Mouse (Mus musculus) brown adipose tissue, adult 24 weeks (tissue): ENCODE measurements around the gene Rasgrp3. TPM values are rescaled to one million over a fixed set of nuclear protein-coding genes. Genes with fewer than 3 reads are reported as not detected.

Experiments
- H3K27ac ChIP-seq: fragments of 200-500 bp; replicated peaks from 2 replicates; pipeline ENCODE4 v1.5.1; 2012; ENCODE audit warnings: low read depth, mild to moderate bottlenecking, low read length
- H3K4me1 ChIP-seq: fragments of 200-500 bp; 2 replicates; pipeline ENCODE4 v1.6.1; 2012; ENCODE audit warnings: low read length, mixed read lengths; ENCODE audit not compliant: control insufficient read depth, insufficient read depth, insufficient read length
- H3K4me3 ChIP-seq: fragments of 200-500 bp; 2 replicates; pipeline ENCODE4 v1.5.1; 2012; ENCODE audit warnings: low read depth, mild to moderate bottlenecking, low read length, moderate library complexity; ENCODE audit not compliant: insufficient read depth
- polyA plus RNA-seq: library from polyadenylated mRNA; stranded (reverse); fragments of >200 nt; gene quantifications from 2 replicates; pipeline ENCODE4 v1.2.4, GENCODE M21; 2012; ENCODE audit not compliant: missing spikeins, insufficient read depth, insufficient read length

Gene Rasgrp3
- 5.4 and 7.1 TPM in 2 replicates for polyA plus RNA-seq

- H3K27ac ChIP-seq = peak within 1 kb of the TSS; percentile 99
- H3K4me3 ChIP-seq = peak within 1 kb of the TSS; percentile 75
- peaks cover 14% of the 10 kb centered on the region; the same call in 1 of the 2 replicates for H3K4me1 ChIP-seq
These were observed at the start of gene Rasgrp3 for GRCm38 (mm10) chr17:75435599-75435998. Gene Rasgrp3, plus strand, starts transcription at chr17:75435896.

GRCm38 (mm10) chr17:75388402-75388801 lies 47.3 kb upstream of the Rasgrp3 start:
- Histone ChIP-seq H3K4me3 (no peak overlapping the region), H3K27ac (no peak overlapping the region), H3K4me1 (peaks cover 3% of the 10 kb centered on the region)

GRCm38 (mm10) chr17:75390142-75390541 lies 45.6 kb upstream of the Rasgrp3 start:
- no peak overlapping the region for H3K27ac ChIP-seq
- no peak overlapping the region for H3K4me3 ChIP-seq
- H3K4me1 ChIP-seq = peaks cover 3% of the 10 kb centered on the region

- Histone ChIP-seq H3K27ac (no peak overlapping the region), H3K4me1 (peaks cover 3% of the 10 kb centered on the region), H3K4me3 (no peak overlapping the region)
These were observed 44.1 kb upstream of the Rasgrp3 start for GRCm38 (mm10) chr17:75391429-75392192.

- Histone ChIP-seq H3K4me1 (peaks cover 3% of the 10 kb centered on the region; the same call in 1 of the 2 replicates), H3K27ac (no peak overlapping the region), H3K4me3 (no peak overlapping the region)
These were observed 29.3 kb upstream of the Rasgrp3 start for GRCm38 (mm10) chr17:75406405-75406804.

- Histone ChIP-seq H3K4me3 (no peak overlapping the region), H3K27ac (no peak overlapping the region), H3K4me1 (no peaks in the 10 kb centered on the region)
These were observed 18.8 kb upstream of the Rasgrp3 start for GRCm38 (mm10) chr17:75416861-75417260.

- Histone ChIP-seq H3K4me3 (no peak overlapping the region), H3K27ac (no peak overlapping the region), H3K4me1 (peaks cover 11% of the 10 kb centered on the region; the same call in 1 of the 2 replicates)
These were observed 1.5 kb upstream of the Rasgrp3 start for GRCm38 (mm10) chr17:75434152-75434551.

- Histone ChIP-seq H3K27ac (no peak overlapping the region), H3K4me1 (peaks cover 12% of the 10 kb centered on the region; the same call in 1 of the 2 replicates), H3K4me3 (no peak overlapping the region)
These were observed 825 bp upstream of the Rasgrp3 start for GRCm38 (mm10) chr17:75434871-75435270.

GRCm38 (mm10) chr17:75436095-75436494 lies 399 bp downstream of the Rasgrp3 start:
- H3K4me3 ChIP-seq = peak overlapping the region; percentile 75
- H3K27ac ChIP-seq = peak overlapping the region; percentile 99
- peaks cover 15% of the 10 kb centered on the region; the same call in 1 of the 2 replicates for H3K4me1 ChIP-seq

- peaks cover 19% of the 10 kb centered on the region; the same call in 1 of the 2 replicates for H3K4me1 ChIP-seq
- H3K4me3 ChIP-seq = peak overlapping the region; percentile 75
- peak overlapping the region; percentile 79 for H3K27ac ChIP-seq
These were observed 1.1 kb downstream of the Rasgrp3 start for GRCm38 (mm10) chr17:75436819-75437218.

- H3K4me1 ChIP-seq = peaks cover 19% of the 10 kb centered on the region; the same call in 1 of the 2 replicates
- H3K27ac ChIP-seq = peak overlapping the region; percentile 89
- H3K4me3 ChIP-seq = peak overlapping the region; percentile 75
These were observed 1.6 kb downstream of the Rasgrp3 start for GRCm38 (mm10) chr17:75437239-75437750.

GRCm38 (mm10) chr17:75438162-75438561 lies 2.5 kb downstream of the Rasgrp3 start:
- Histone ChIP-seq H3K27ac (peak overlapping the region; percentile 13; the same call in 1 of the 2 replicates), H3K4me3 (peak overlapping the region; percentile 44), H3K4me1 (peaks cover 23% of the 10 kb centered on the region)

GRCm38 (mm10) chr17:75439062-75439461 lies 3.4 kb downstream of the Rasgrp3 start:
- peak overlapping the region; percentile 44 for H3K4me3 ChIP-seq

GRCm38 (mm10) chr17:75440619-75441018 lies 4.9 kb downstream of the Rasgrp3 start:
- H3K4me1 ChIP-seq = peaks cover 22% of the 10 kb centered on the region
- peak overlapping the region; percentile 18; the same call in 1 of the 2 replicates for H3K27ac ChIP-seq
- no peak overlapping the region; the same call in 1 of the 2 replicates for H3K4me3 ChIP-seq

More at GRCm38 (mm10) chr17:75439062-75439461, 3.4 kb downstream of the Rasgrp3 start:
- H3K27ac ChIP-seq = peak overlapping the region; percentile 69
- peaks cover 26% of the 10 kb centered on the region for H3K4me1 ChIP-seq

GRCm38 (mm10) chr17:75441260-75441830 lies 5.6 kb downstream of the Rasgrp3 start:
- H3K4me3 ChIP-seq = no peak overlapping the region
- H3K4me1 ChIP-seq = peaks cover 22% of the 10 kb centered on the region
- peak overlapping the region; percentile 57 for H3K27ac ChIP-seq
